Mouse (Mus musculus): ENCODE results near the gene Cacnb1.

The Cacnb1 gene

GRCm38 (mm10) chr11:98022555-98023371, at the start of gene Cacnb1:
Gene Cacnb1, minus strand, starts transcription at chr11:98023034.
- DNase-seq (ENCODE audit: low spot score in 2 of 2), result no peak

- DNase-seq (ENCODE audit: low spot score in 2 of 2), result no peak
Observed at GRCm38 (mm10) chr11:98067255-98067654, 44.4 kb upstream of the Cacnb1 start.

GRCm38 (mm10) chr11:98066201-98066600, 43.4 kb upstream of the Cacnb1 start:
- no peak for DNase-seq (ENCODE audit: low spot score in 2 of 2)

GRCm38 (mm10) chr11:98061904-98062562, 39.2 kb upstream of the Cacnb1 start:
- DNase-seq (ENCODE audit: low spot score in 2 of 2), result no peak

GRCm38 (mm10) chr11:98061441-98061840, 38.6 kb upstream of the Cacnb1 start:
- DNase-seq (ENCODE audit: low spot score in 2 of 2), result no peak

- DNase-seq (ENCODE audit: low spot score in 2 of 2), result no peak
Observed at GRCm38 (mm10) chr11:98060104-98060692, 37.4 kb upstream of the Cacnb1 start.

- no peak for DNase-seq (ENCODE audit: low spot score in 2 of 2)
Observed at GRCm38 (mm10) chr11:98059662-98060061, 36.8 kb upstream of the Cacnb1 start.

GRCm38 (mm10) chr11:98057998-98058397, 35.2 kb upstream of the Cacnb1 start:
- DNase-seq (ENCODE audit: low spot score in 2 of 2), result no peak

GRCm38 (mm10) chr11:98057466-98057865, 34.6 kb upstream of the Cacnb1 start:
- DNase-seq (ENCODE audit: low spot score in 2 of 2), result no peak

- no peak for DNase-seq (ENCODE audit: low spot score in 2 of 2)
Observed at GRCm38 (mm10) chr11:98052989-98053834, 30.4 kb upstream of the Cacnb1 start, which contains the start of gene Stac2. Gene Stac2, minus strand, starts transcription at chr11:98053462.

- DNase-seq (ENCODE audit: low spot score in 2 of 2), result no peak
Observed at GRCm38 (mm10) chr11:98052129-98052988, 29.5 kb upstream of the Cacnb1 start.

GRCm38 (mm10) chr11:98051611-98052128, 28.8 kb upstream of the Cacnb1 start:
- no peak for DNase-seq (ENCODE audit: low spot score in 2 of 2)

- DNase-seq (ENCODE audit: low spot score in 2 of 2), result no peak
Observed at GRCm38 (mm10) chr11:98050940-98051339, 28.1 kb upstream of the Cacnb1 start.

- no peak for DNase-seq (ENCODE audit: low spot score in 2 of 2)
Observed at GRCm38 (mm10) chr11:98050520-98050815, 27.6 kb upstream of the Cacnb1 start.

- DNase-seq (ENCODE audit: low spot score in 2 of 2), result no peak
Observed at GRCm38 (mm10) chr11:98049672-98050519, 27.1 kb upstream of the Cacnb1 start.

- no peak for DNase-seq (ENCODE audit: low spot score in 2 of 2)
Observed at GRCm38 (mm10) chr11:98047745-98048144, 24.9 kb upstream of the Cacnb1 start.

GRCm38 (mm10) chr11:98046466-98046865, 23.6 kb upstream of the Cacnb1 start:
- no peak for DNase-seq (ENCODE audit: low spot score in 2 of 2)

- DNase-seq (ENCODE audit: low spot score in 2 of 2), result no peak
Observed at GRCm38 (mm10) chr11:98045596-98045995, 22.8 kb upstream of the Cacnb1 start.

GRCm38 (mm10) chr11:98044074-98044473, 21.2 kb upstream of the Cacnb1 start:
- DNase-seq (ENCODE audit: low spot score in 2 of 2), result no peak

- no peak for DNase-seq (ENCODE audit: low spot score in 2 of 2)
Observed at GRCm38 (mm10) chr11:98042741-98043140, 19.9 kb upstream of the Cacnb1 start.
